Mouse (Mus musculus): ENCODE data around the gene Snrpa. TPM values are rescaled to one million over a fixed set of nuclear protein-coding genes. Genes with fewer than 3 reads are reported as not detected.
A peak's percentile ranks its signal among the peaks of the same experiment; 100 is the strongest.
"Not testable (repeated sequence)": the region's sequence is repeated elsewhere in the genome, so short reads cannot be mapped to it uniquely, and the experiment has no call there.

Gene Snrpa
- 115 and 129 TPM in 2 replicates for polyA plus RNA-seq (2015; fragmentation: Nextera tagmentation; extraction: Ambion mirVana)

GRCm38 (mm10) chr7:27195681-27196611 is at the start of gene Snrpa, which contains the start of gene BC024978:
Gene Snrpa, minus strand, starts transcription at chr7:27196271.
Gene BC024978, plus strand, starts transcription at chr7:27195781.
- under 1% methylated on average over 64 of the region's 64 CpGs for WGBS (ENCODE audit: insufficient replicate concordance)

GRCm38 (mm10) chr7:27244088-27244487 is 48.0 kb upstream of the Snrpa start:
- H3K4me1 ChIP-seq (replicated peaks); H3K4me2 ChIP-seq; DNase-seq; H3K4me3 ChIP-seq (replicated peaks); H3K27ac ChIP-seq; ATAC-seq (ENCODE audit: low read depth); H3K9me3 ChIP-seq (replicated peaks); H3K9ac ChIP-seq; H3K27me3 ChIP-seq: not testable (repeated sequence)
- WGBS (ENCODE audit: insufficient replicate concordance), result 64% methylated on average over 2 of the region's 2 CpGs
- peaks cover 25% of the 10 kb centered on the region for H3K36me3 ChIP-seq

More at GRCm38 (mm10) chr7:27195681-27196611, at the start of gene Snrpa, which contains the start of gene BC024978:
- peak within 1 kb of the TSS; percentile 85 for H3K4me3 ChIP-seq (replicated peaks)
- H3K36me3 ChIP-seq, result peaks cover 38% of the 10 kb centered on the region
- peak within 1 kb of the TSS; percentile 86 for H3K4me2 ChIP-seq
- H3K27me3 ChIP-seq, result no peaks in the 10 kb centered on the region
- H3K9me3 ChIP-seq (replicated peaks), result no peaks in the 10 kb centered on the region
- peak; percentile 97 for ATAC-seq (ENCODE audit: low read depth)
- peak within 1 kb of the TSS; percentile 84 for H3K9ac ChIP-seq
- peaks cover 40% of the 10 kb centered on the region for H3K4me1 ChIP-seq (replicated peaks)
- peak; percentile 96 for DNase-seq
- H3K27ac ChIP-seq, result peak within 1 kb of the TSS; percentile 97

GRCm38 (mm10) chr7:27243211-27243610 is 47.1 kb upstream of the Snrpa start:
- H3K4me2 ChIP-seq, result no peak overlapping the region
- H3K4me3 ChIP-seq (replicated peaks), result no peak overlapping the region
- H3K36me3 ChIP-seq, result peaks cover 25% of the 10 kb centered on the region
- H3K4me1 ChIP-seq (replicated peaks), result no peaks in the 10 kb centered on the region
- H3K27me3 ChIP-seq, result no peaks in the 10 kb centered on the region
- WGBS (ENCODE audit: insufficient replicate concordance), result 68% methylated on average over 8 of the region's 8 CpGs
- H3K27ac ChIP-seq, result no peak overlapping the region
- no peaks in the 10 kb centered on the region for H3K9me3 ChIP-seq (replicated peaks)
- DNase-seq (no peak), ATAC-seq (ENCODE audit: low read depth) (no peak)
- H3K9ac ChIP-seq, result no peak overlapping the region

GRCm38 (mm10) chr7:27238568-27238967 is 42.5 kb upstream of the Snrpa start:
- WGBS (ENCODE audit: insufficient replicate concordance), result 78% methylated on average over 5 of the region's 5 CpGs
- no peak overlapping the region for H3K27ac ChIP-seq

GRCm38 (mm10) chr7:27237527-27237926 is 41.5 kb upstream of the Snrpa start:
- Histone ChIP-seq H3K9me3 (replicated peaks) (no peaks in the 10 kb centered on the region), H3K4me1 (replicated peaks) (peaks cover 15% of the 10 kb centered on the region), H3K27me3 (no peaks in the 10 kb centered on the region), H3K27ac (no peak overlapping the region), H3K9ac (no peak overlapping the region), H3K36me3 (peaks cover 6% of the 10 kb centered on the region), H3K4me3 (replicated peaks) (no peak overlapping the region), H3K4me2 (no peak overlapping the region)
- DNase-seq (no peak), ATAC-seq (ENCODE audit: low read depth) (no peak)
- 75% methylated on average over 2 of the region's 2 CpGs for WGBS (ENCODE audit: insufficient replicate concordance)

More at GRCm38 (mm10) chr7:27238568-27238967, 42.5 kb upstream of the Snrpa start:
- H3K9ac ChIP-seq, result no peak overlapping the region
- H3K27me3 ChIP-seq, result no peaks in the 10 kb centered on the region
- H3K9me3 ChIP-seq (replicated peaks), result no peaks in the 10 kb centered on the region
- H3K4me1 ChIP-seq (replicated peaks), result peaks cover 9% of the 10 kb centered on the region
- H3K4me2 ChIP-seq, result no peak overlapping the region
- DNase-seq, result no peak
- H3K36me3 ChIP-seq, result peaks cover 10% of the 10 kb centered on the region
- ATAC-seq (ENCODE audit: low read depth), result no peak
- H3K4me3 ChIP-seq (replicated peaks), result no peak overlapping the region

- Histone ChIP-seq H3K9me3 (replicated peaks) (no peaks in the 10 kb centered on the region), H3K4me1 (replicated peaks) (peaks cover 23% of the 10 kb centered on the region), H3K27ac (no peak overlapping the region), H3K4me2 (no peak overlapping the region), H3K9ac (no peak overlapping the region), H3K36me3 (peaks cover 6% of the 10 kb centered on the region; the same call in 1 of the 2 replicates), H3K4me3 (replicated peaks) (no peak overlapping the region), H3K27me3 (no peaks in the 10 kb centered on the region)
- 80% methylated on average over 2 of the region's 2 CpGs for WGBS (ENCODE audit: insufficient replicate concordance)
- ATAC-seq (ENCODE audit: low read depth) (no peak), DNase-seq (no peak)
Observed at GRCm38 (mm10) chr7:27235726-27236125, 39.7 kb upstream of the Snrpa start.

- H3K27ac ChIP-seq, result peak overlapping the region; percentile 50
Observed at GRCm38 (mm10) chr7:27233300-27233699, 37.2 kb upstream of the Snrpa start.

GRCm38 (mm10) chr7:27232781-27233281 is 36.8 kb upstream of the Snrpa start, which contains the start of gene Coq8b:
Gene Coq8b, plus strand, starts transcription at chr7:27233023.
- peak within 1 kb of the TSS; percentile 50 for H3K27ac ChIP-seq
- H3K9me3 ChIP-seq (replicated peaks), result no peaks in the 10 kb centered on the region

More at GRCm38 (mm10) chr7:27233300-27233699, 37.2 kb upstream of the Snrpa start:
- no peaks in the 10 kb centered on the region for H3K36me3 ChIP-seq
- no peaks in the 10 kb centered on the region for H3K27me3 ChIP-seq
- peak overlapping the region; percentile 74 for H3K4me3 ChIP-seq (replicated peaks)
- H3K4me2 ChIP-seq, result peak overlapping the region; percentile 78
- peak overlapping the region; percentile 71 for H3K9ac ChIP-seq
- peaks cover 32% of the 10 kb centered on the region for H3K4me1 ChIP-seq (replicated peaks)
- WGBS (ENCODE audit: insufficient replicate concordance), result 8% methylated on average over 6 of the region's 6 CpGs
- DNase-seq (no peak), ATAC-seq (ENCODE audit: low read depth) (no peak)
- H3K9me3 ChIP-seq (replicated peaks), result no peaks in the 10 kb centered on the region

GRCm38 (mm10) chr7:27231693-27232331 is 35.7 kb upstream of the Snrpa start:
- whole genome bisulfite sequencing (ENCODE audit: insufficient replicate concordance), result 68% methylated on average over 7 of the region's 7 CpGs
- Histone ChIP-seq H3K27me3 (no peaks in the 10 kb centered on the region), H3K4me1 (replicated peaks) (peaks cover 45% of the 10 kb centered on the region), H3K9ac (no peak overlapping the region), H3K27ac (peak overlapping the region; percentile 32; the same call in 1 of the 2 replicates), H3K36me3 (no peaks in the 10 kb centered on the region), H3K4me2 (no peak overlapping the region), H3K4me3 (replicated peaks) (no peak overlapping the region), H3K9me3 (replicated peaks) (no peaks in the 10 kb centered on the region)
- DNase-seq, result no peak
- ATAC-seq (ENCODE audit: low read depth), result no peak

More at GRCm38 (mm10) chr7:27232781-27233281, 36.8 kb upstream of the Snrpa start, which contains the start of gene Coq8b:
- WGBS (ENCODE audit: insufficient replicate concordance), result under 1% methylated on average over 25 of the region's 25 CpGs
- H3K4me2 ChIP-seq, result peak within 1 kb of the TSS; percentile 78
- no peaks in the 10 kb centered on the region for H3K27me3 ChIP-seq
- H3K9ac ChIP-seq, result peak within 1 kb of the TSS; percentile 71
- peak within 1 kb of the TSS; percentile 74 for H3K4me3 ChIP-seq (replicated peaks)
- DNase-seq, result peak; percentile 94
- peak; percentile 89 for ATAC-seq (ENCODE audit: low read depth)
- peaks cover 35% of the 10 kb centered on the region for H3K4me1 ChIP-seq (replicated peaks)
- no peaks in the 10 kb centered on the region for H3K36me3 ChIP-seq

- Histone ChIP-seq H3K4me3 (replicated peaks) (no peak overlapping the region), H3K4me2 (no peak overlapping the region), H3K9ac (no peak overlapping the region), H3K9me3 (replicated peaks) (no peaks in the 10 kb centered on the region), H3K27me3 (no peaks in the 10 kb centered on the region), H3K27ac (no peak overlapping the region), H3K36me3 (no peaks in the 10 kb centered on the region), H3K4me1 (replicated peaks) (peaks cover 55% of the 10 kb centered on the region)
- ATAC-seq (ENCODE audit: low read depth), result no peak
- no peak for DNase-seq
- 61% methylated on average over 4 of the region's 4 CpGs for WGBS (ENCODE audit: insufficient replicate concordance)
Observed at GRCm38 (mm10) chr7:27230781-27231180, 34.7 kb upstream of the Snrpa start.

GRCm38 (mm10) chr7:27228865-27229264 is 32.8 kb upstream of the Snrpa start:
- DNase-seq, result no peak
- Histone ChIP-seq H3K4me2 (peak overlapping the region; percentile 96), H3K9ac (peak overlapping the region; percentile 88), H3K4me3 (replicated peaks) (peak overlapping the region; percentile 84), H3K36me3 (no peaks in the 10 kb centered on the region), H3K27ac (peak overlapping the region; percentile 84), H3K27me3 (no peaks in the 10 kb centered on the region), H3K4me1 (replicated peaks) (peaks cover 68% of the 10 kb centered on the region), H3K9me3 (replicated peaks) (no peaks in the 10 kb centered on the region)
- ATAC-seq (ENCODE audit: low read depth), result no peak
- WGBS (ENCODE audit: insufficient replicate concordance), result 14% methylated on average over 6 of the region's 6 CpGs
